Mouse (Mus musculus) heart, embryonic 13.5 days (tissue): ENCODE measurements around the gene Coq6. TPM values are rescaled to one million over a fixed set of nuclear protein-coding genes. Genes with fewer than 3 reads are reported as not detected.
"Not testable (repeated sequence)": the region's sequence is repeated elsewhere in the genome, so short reads cannot be mapped to it uniquely, and the experiment has no call there.

Source experiments
- ATAC-seq: fragments of 200-750 bp; cut with Nextera tagmentation; 2 replicates; pipeline ENCODE4 v1.8.0; 2017; ENCODE audit warnings: moderate TSS enrichment; ENCODE audit not compliant: insufficient number of reproducible peaks, low FRiP score, low TSS enrichment; ENCODE audit errors: extremely low read depth
- H3K27ac ChIP-seq: fragments of 300-500 bp; sonication (generic); replicated peaks from 2 replicates; pipeline ENCODE4 v1.5.1; 2015; ENCODE audit warnings: moderate library complexity, mild to moderate bottlenecking, inconsistent platforms
- H3K27me3 ChIP-seq: fragments of 300-500 bp; sonication (generic); replicated peaks from 2 replicates; pipeline ENCODE4 v1.6.1; 2015; ENCODE audit warnings: mild to moderate bottlenecking, inconsistent platforms
- H3K36me3 ChIP-seq: fragments of 300-500 bp; sonication (generic); 2 replicates; pipeline ENCODE4 v1.6.1; 2015; ENCODE audit warnings: mild to moderate bottlenecking, inconsistent platforms
- H3K4me1 ChIP-seq: fragments of 300-500 bp; sonication (generic); 2 replicates; pipeline ENCODE4 v1.6.1; 2015; ENCODE audit warnings: inconsistent platforms
- H3K4me2 ChIP-seq: fragments of 300-500 bp; sonication (generic); 2 replicates; pipeline ENCODE4 v1.6.1; 2015; ENCODE audit warnings: inconsistent platforms, mild to moderate bottlenecking, moderate library complexity
- H3K4me3 ChIP-seq: fragments of 300-500 bp; sonication (generic); 2 replicates; pipeline ENCODE4 v1.5.1; 2015; ENCODE audit warnings: moderate library complexity, mild to moderate bottlenecking, inconsistent platforms
- H3K9ac ChIP-seq: fragments of 300-500 bp; sonication (generic); 2 replicates; pipeline ENCODE4 v1.6.1; 2015; ENCODE audit warnings: inconsistent platforms, mild to moderate bottlenecking, moderate library complexity
- H3K9me3 ChIP-seq: fragments of 300-500 bp; sonication (generic); 2 replicates; pipeline ENCODE4 v1.6.1; 2016; ENCODE audit warnings: inconsistent platforms
- WGBS: fragments of 180-500 bp; shearing (Covaris S2); methylation state at CpG from one replicate; pipeline ENCODE4 v1.1.7; 2015; ENCODE audit warnings: mixed read lengths; 5-methylcytosine and 5-hydroxymethylcytosine counted together
- polyA plus RNA-seq: library from polyadenylated mRNA; unstranded; fragments of >200 nt; fragmentation: Nextera tagmentation; extraction: Ambion mirVana; gene quantifications from 2 replicates; pipeline ENCODE4 v1.2.1, GENCODE M21; 2015

Coq6 gene
- polyA plus RNA-seq = 65.9 and 73.0 TPM in 2 replicates

DNA sequence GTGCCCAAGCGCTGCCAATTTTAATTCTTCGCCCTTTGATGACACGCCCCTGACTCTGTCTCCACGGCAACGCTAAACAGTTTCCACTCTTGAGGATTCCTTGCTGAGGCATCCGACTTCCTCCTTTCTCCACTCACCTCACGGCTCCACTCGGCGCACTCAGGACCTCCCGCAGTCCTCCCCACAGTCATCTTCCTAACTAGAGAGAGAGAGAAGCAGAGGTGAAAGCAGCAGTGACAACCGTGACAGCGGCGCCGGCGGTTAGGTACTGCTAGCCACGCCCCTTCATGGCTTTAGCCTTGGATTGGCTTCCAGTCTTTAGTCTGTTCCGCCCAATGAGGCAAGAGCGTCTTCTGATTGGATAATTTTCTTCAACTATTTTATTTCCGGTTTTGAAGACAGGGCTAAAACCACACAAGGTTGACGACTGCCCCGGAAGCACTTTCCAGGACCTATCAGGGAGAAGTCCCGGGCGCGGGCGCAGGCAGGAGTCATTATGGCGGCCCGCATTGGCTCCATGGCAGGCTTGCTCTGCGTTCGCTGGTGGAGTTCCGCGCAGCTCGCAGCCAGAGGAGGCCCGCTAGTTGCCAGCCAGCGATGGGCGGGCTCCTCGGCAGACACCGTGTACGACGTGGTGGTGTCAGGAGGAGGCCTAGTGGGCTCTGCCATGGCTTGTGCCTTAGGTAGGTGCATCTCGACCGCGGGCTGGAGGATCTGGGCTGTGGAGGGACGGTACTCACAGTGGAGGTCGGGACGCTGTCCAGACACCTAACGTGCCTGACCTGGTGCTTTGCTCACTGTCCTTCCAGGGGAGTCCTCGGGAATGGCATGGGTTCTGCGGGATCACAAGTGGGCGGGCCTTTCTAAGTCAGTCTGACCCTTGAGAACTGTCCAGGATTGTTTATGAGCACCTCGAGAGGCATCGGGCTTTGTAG lies at the start of gene Coq6, which contains the start of gene Fam161b:
Gene Coq6 (plus strand): TSS at position 103 of the 935 bp plus-strand sequence.
Gene Fam161b (minus strand): TSS at position 279 of the 935 bp plus-strand sequence.
- Histone ChIP-seq H3K27ac (peak within 1 kb of the TSS; percentile 68), H3K27me3 (no peaks in the 10 kb centered on the region), H3K4me2 (peak within 1 kb of the TSS; percentile 89), H3K36me3 (peaks cover 9% of the 10 kb centered on the region), H3K4me3 (peak within 1 kb of the TSS; percentile 91), H3K4me1 (peaks cover 49% of the 10 kb centered on the region), H3K9ac (peak within 1 kb of the TSS; percentile 92), H3K9me3 (no peaks in the 10 kb centered on the region)
- peak; percentile 97 for ATAC-seq
- under 1% methylated on average over 51 of the region's 51 CpGs for WGBS

DNA sequence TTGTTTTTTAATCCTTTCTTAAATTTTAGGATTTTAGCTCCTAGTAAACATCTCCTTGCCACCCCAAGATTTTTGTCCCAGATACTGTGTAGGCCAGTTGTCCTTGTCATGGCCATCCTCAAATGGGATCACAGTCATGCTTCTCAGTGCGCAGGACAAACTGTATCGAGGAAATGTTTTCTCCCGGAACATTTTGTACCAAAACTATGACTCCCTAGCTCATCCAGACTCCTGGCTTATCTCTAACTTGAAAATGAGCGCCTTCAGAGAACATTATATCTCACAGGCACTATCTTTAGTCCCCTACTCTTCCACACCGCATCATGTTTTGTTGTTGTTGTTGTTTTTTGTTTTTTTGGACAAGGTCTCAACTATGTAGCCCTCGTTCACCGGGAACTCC lies 45.5 kb upstream of the Coq6 start:
- Histone ChIP-seq H3K4me2 (peak overlapping the region; percentile 81), H3K27me3 (no peaks in the 10 kb centered on the region), H3K9ac (peak overlapping the region; percentile 97), H3K9me3 (no peaks in the 10 kb centered on the region), H3K27ac (peak overlapping the region; percentile 97), H3K4me1 (peaks cover 31% of the 10 kb centered on the region), H3K4me3 (peak overlapping the region; percentile 88), H3K36me3 (peaks cover 19% of the 10 kb centered on the region)
- 26% methylated on average over 7 of the region's 7 CpGs for WGBS
- no peak for ATAC-seq

DNA sequence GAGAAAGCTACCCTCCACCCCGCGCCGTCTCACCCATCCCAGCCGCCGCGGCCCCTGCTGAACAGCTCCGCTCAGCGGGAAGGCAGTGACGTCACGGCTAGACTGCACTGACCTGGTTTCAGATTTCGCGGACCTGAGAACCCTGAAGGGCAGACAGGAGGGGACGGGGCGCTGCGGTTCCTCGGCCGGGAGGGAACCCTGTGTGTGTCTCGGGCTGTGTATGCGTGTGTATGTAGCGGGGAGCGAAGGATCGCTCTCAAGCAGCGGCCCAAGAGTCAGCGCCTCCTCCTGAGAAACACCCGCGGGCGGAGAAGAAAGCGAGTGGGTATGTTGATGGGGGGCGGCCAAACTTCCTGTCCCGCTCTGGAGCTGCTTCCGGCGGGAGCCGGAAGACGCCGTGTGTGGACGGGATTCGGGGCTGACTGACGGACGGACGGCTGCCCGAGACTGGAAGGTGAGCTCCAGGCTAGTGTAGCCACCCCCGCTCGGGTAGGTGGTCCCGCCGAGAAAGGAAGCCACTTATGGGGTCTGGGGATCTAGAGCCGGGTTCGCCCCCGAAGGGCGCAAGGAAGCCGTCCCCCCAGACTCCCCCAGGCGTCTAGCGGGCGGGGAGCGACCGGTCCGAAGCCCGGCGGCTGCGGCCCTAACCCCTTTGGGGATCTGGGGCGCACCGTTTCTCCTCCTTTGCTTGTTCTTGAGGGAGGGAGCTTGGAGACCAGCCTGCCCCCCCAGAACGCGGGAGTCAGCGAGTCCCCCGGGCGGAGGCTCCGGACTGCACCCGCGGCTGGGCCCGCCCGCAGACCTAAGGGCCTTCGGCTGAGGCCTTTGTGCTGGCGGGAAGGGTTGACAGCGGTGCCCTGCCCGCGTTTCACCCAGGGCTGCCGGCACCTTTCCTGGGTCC lies 44.5 kb upstream of the Coq6 start, which contains the start of gene Zfp410:
Gene Zfp410 (plus strand): TSS at position 132 of the 901 bp plus-strand sequence.
- Histone ChIP-seq H3K9me3 (no peaks in the 10 kb centered on the region), H3K4me1 (peaks cover 31% of the 10 kb centered on the region), H3K4me2 (peak within 1 kb of the TSS; percentile 81), H3K4me3 (peak within 1 kb of the TSS; percentile 88), H3K9ac (peak within 1 kb of the TSS; percentile 97), H3K27ac (peak within 1 kb of the TSS; percentile 97), H3K27me3 (no peaks in the 10 kb centered on the region), H3K36me3 (peaks cover 15% of the 10 kb centered on the region)
- WGBS = under 1% methylated on average over 77 of the region's 77 CpGs
- ATAC-seq = peak; percentile 90

DNA sequence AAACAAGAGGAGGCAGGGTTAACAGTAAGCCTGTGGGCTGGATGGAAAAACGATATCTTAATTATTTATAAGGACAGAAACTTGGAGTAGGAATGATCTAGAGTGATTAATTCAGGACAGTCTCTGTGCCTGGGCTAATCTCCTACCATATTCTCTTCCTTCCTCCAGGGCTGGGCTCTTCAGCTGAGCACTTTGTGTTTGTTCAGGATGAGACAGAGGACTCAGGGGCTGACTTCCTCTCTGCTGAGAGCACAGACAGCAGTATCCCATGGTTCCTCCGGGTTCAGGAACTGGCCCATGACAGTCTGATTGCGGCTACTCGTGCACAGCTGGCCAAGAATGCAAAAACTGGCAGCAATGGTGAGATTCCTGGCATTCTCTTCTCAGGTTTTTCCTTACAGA lies 34.3 kb upstream of the Coq6 start:
- ATAC-seq = peak; percentile 14; the same call in 1 of the 2 replicates
- Histone ChIP-seq H3K4me2 (no peak overlapping the region), H3K36me3 (peaks cover 79% of the 10 kb centered on the region), H3K4me1 (peaks cover 16% of the 10 kb centered on the region), H3K9me3 (no peaks in the 10 kb centered on the region), H3K27me3 (no peaks in the 10 kb centered on the region), H3K4me3 (no peak overlapping the region), H3K9ac (no peak overlapping the region), H3K27ac (peak overlapping the region; percentile 55)
- 31% methylated on average over 4 of the region's 4 CpGs for WGBS

DNA sequence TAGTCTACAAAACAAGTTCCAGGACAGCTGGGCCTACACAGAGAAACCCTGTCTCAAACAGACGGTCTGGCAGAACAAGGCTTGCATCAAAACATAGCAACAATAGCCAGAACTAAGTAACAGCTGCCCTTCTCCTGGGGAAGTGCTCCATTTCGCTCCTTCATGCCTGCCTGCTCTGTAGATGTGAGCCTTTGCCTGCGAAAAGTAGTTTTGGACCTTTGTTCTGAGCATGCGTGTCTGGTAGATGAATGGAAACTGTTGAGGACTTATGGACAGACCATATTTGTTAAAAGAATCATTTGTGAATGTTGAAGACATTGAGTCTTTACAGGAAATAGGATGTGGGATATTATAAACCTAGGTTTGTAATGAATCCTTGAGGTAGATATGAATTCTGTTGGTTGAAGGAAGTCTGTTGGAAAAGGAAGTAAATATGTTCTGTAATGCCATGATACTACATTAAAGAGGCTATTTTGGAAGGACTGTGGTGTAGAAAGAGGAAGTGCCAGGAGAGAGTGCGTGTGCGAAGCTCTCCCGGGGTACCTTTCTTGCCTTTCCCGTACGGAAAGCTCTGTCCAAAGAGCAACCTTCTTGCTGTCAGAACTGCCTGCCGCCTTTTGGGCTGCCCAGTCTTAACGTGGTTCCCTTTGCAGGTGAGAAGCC lies 24.4 kb upstream of the Coq6 start:
- 88% methylated on average over 11 of the region's 11 CpGs for WGBS
- Histone ChIP-seq H3K27ac (no peak overlapping the region), H3K4me1 (no peaks in the 10 kb centered on the region), H3K4me2 (no peak overlapping the region), H3K9ac (no peak overlapping the region), H3K4me3 (no peak overlapping the region), H3K9me3 (no peaks in the 10 kb centered on the region), H3K27me3 (no peaks in the 10 kb centered on the region), H3K36me3 (peaks cover 94% of the 10 kb centered on the region)
- no peak for ATAC-seq

DNA sequence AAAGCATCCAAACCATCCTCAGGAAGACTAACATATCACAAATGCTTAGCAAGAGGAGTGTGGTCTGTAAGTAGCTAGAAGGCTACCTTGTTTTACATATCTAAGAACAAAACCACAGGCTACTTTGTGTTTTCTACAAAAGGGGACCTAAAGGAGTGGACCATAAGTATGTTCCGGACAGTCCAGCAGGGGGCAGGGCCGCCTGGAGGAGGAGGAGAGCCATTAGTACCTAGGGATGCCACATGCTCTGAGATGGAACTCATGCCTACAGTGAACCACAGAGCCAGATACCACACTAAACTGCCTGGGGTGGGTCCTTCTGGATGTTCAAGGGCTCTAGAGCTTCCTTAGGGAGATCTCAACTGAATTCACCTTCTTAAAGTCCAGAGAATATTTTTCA lies 14.3 kb upstream of the Coq6 start:
- H3K4me3 ChIP-seq = no peak overlapping the region
- H3K36me3 ChIP-seq = peaks cover 64% of the 10 kb centered on the region
- no peaks in the 10 kb centered on the region for H3K9me3 ChIP-seq
- no peak overlapping the region for H3K9ac ChIP-seq
- no peaks in the 10 kb centered on the region; the same call in 1 of the 2 replicates for H3K4me1 ChIP-seq
- no peaks in the 10 kb centered on the region for H3K27me3 ChIP-seq
- no peak overlapping the region for H3K4me2 ChIP-seq
- WGBS = 40% methylated on average over 2 of the region's 2 CpGs
- no peak for ATAC-seq
- no peak overlapping the region for H3K27ac ChIP-seq

DNA sequence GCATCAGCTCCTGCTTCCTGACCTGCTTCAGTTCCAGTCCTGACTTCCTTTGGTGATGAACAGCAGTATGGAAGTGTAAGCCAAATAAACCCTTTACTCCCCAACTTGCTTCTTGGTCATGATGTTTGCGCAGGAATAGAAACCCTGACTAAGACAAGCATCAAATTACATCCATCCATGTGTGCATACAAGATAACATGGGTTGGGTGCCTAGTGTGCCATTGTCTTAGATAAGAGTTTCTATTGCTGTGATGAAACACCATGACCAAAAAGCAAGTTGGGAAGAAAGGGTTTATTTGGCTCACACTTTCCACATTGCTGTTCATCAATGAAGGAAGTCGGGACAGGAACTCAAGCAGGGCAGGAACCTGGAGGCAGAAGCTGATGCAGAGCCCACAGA lies 2.8 kb upstream of the Coq6 start:
- Histone ChIP-seq H3K4me1 (peaks cover 36% of the 10 kb centered on the region), H3K36me3 (peaks cover 39% of the 10 kb centered on the region)
- not testable (repeated sequence) for H3K4me2 ChIP-seq, H3K9me3 ChIP-seq, ATAC-seq, H3K27me3 ChIP-seq, H3K27ac ChIP-seq, H3K9ac ChIP-seq, H3K4me3 ChIP-seq
- 65% methylated on average over 2 of the region's 2 CpGs for WGBS

DNA sequence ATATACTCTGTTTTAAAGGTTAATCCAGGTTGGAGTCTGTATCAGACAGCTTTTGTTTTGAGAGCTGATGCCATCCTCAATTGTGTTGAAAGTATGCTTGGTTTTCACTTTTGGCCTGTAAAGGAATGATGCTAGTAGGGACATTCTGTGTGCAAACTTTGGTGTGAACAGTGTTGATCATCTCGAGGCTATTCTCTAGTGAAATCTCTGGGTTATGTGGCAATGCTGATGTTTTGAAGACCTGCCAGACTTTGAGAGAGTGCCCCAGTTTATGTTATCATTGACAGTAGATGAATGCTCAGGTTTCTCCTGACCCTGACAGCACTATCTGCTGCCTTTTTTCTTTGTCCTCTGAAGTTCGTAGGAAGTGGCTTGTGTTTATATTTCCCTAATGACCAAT lies 1.4 kb downstream of the Coq6 start:
- H3K27ac ChIP-seq = no peak overlapping the region
- H3K27me3 ChIP-seq = no peaks in the 10 kb centered on the region
- H3K36me3 ChIP-seq = peaks cover 12% of the 10 kb centered on the region
- H3K9ac ChIP-seq = peak overlapping the region; percentile 92
- no peak for ATAC-seq
- peak overlapping the region; percentile 91 for H3K4me3 ChIP-seq
- peaks cover 49% of the 10 kb centered on the region for H3K4me1 ChIP-seq
- peak overlapping the region; percentile 89 for H3K4me2 ChIP-seq
- 35% methylated on average over 2 of the region's 2 CpGs for WGBS
- no peaks in the 10 kb centered on the region for H3K9me3 ChIP-seq

DNA sequence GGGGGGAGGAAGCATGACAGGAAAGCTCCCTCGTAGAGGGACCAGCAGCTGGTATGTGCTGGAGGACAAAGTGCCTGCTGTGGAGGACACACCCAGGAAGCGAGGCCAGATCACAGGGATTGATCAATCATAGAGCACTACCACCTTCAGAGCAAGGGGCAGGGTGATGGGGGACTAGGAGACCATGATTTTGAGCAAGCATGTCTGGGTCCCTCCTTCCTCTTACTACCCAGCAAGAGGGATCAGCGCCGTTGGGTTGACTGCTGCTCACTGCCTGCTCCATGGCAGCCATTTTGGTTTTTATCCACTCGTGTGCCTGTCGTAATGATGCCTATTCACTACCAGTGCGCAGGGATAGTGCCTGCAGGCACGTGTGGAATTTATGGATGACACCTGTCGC lies 2.8 kb downstream of the Coq6 start:
- Histone ChIP-seq H3K4me2 (peak overlapping the region; percentile 89; the same call in 1 of the 2 replicates), H3K9me3 (no peaks in the 10 kb centered on the region), H3K4me3 (no peak overlapping the region), H3K36me3 (peaks cover 26% of the 10 kb centered on the region), H3K27me3 (no peaks in the 10 kb centered on the region), H3K9ac (peak overlapping the region; percentile 40; the same call in 1 of the 2 replicates), H3K4me1 (peaks cover 47% of the 10 kb centered on the region), H3K27ac (0 out of 2 replicates have a peak overlapping the region, but pooled peaks have one; percentile 24)
- no peak for ATAC-seq
- 71% methylated on average over 9 of the region's 9 CpGs for WGBS

DNA sequence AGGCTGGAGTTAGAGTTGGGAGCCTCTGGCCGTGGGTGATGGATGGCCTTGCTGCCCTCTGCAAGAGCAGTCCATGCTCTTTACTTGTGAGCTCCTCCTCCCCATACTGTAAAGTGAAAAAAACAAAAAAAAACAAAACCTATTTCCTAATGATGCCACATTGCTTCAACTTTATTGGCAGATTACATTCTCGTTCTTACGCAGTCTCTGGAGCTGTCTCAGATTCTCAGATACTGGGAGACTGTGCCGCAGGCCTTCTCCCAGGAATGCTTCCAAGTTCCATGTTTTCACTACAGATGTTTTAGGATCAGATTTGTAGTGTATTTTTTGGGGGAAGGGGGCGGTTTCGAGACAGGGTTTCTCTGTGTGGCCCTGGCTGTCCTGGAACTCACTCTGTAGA lies 3.7 kb downstream of the Coq6 start:
- no peak for ATAC-seq
- Histone ChIP-seq H3K4me2 (no peak overlapping the region), H3K27ac (no peak overlapping the region), H3K27me3 (no peaks in the 10 kb centered on the region), H3K9ac (no peak overlapping the region), H3K4me1 (peaks cover 38% of the 10 kb centered on the region), H3K9me3 (no peaks in the 10 kb centered on the region), H3K36me3 (peaks cover 34% of the 10 kb centered on the region), H3K4me3 (no peak overlapping the region)
- WGBS = 92% methylated on average over 6 of the region's 6 CpGs
